Mouse (Mus musculus) embryonic facial prominence, embryonic 11.5 days (tissue): ENCODE measurements around the gene Cux2. TPM values are rescaled to one million over a fixed set of nuclear protein-coding genes. Genes with fewer than 3 reads are reported as not detected.

ENCODE experiments used
- ATAC-seq: fragments of 200-750 bp; cut with Nextera tagmentation; replicated peaks from 2 replicates; pipeline ENCODE4 v1.8.0; 2017; ENCODE audit warnings: low read depth; ENCODE audit not compliant: insufficient number of reproducible peaks, low FRiP score, low TSS enrichment
- DNase-seq: peaks from one replicate; pipeline ENCODE4 v3.0.0-alpha.2; 2015; ENCODE audit warnings: low spot score
- H3K27ac ChIP-seq: fragments of 300-500 bp; sonication (generic); replicated peaks from 2 replicates; pipeline ENCODE4 v1.5.1; 2014; ENCODE audit warnings: mild to moderate bottlenecking, low read depth, low read length, control low read depth
- H3K27me3 ChIP-seq: fragments of 300-500 bp; sonication (generic); 2 replicates; pipeline ENCODE4 v1.6.1; 2014; ENCODE audit warnings: mild to moderate bottlenecking, low read length, moderate library complexity, mixed read lengths; ENCODE audit not compliant: control insufficient read depth, insufficient read depth
- H3K36me3 ChIP-seq: fragments of 300-500 bp; sonication (generic); replicated peaks from 2 replicates; pipeline ENCODE4 v1.6.1; 2014; ENCODE audit warnings: low read depth, mild to moderate bottlenecking, low read length, moderate library complexity, mixed read lengths; ENCODE audit not compliant: control insufficient read depth, insufficient read depth
- H3K4me1 ChIP-seq: fragments of 300-500 bp; sonication (generic); 2 replicates; pipeline ENCODE4 v1.6.1; 2014; ENCODE audit warnings: low read length, mixed read lengths; ENCODE audit not compliant: control insufficient read depth, insufficient read depth
- H3K4me2 ChIP-seq: fragments of 300-500 bp; sonication (generic); 2 replicates; pipeline ENCODE4 v1.6.1; 2014; ENCODE audit warnings: low read depth, mild to moderate bottlenecking, control low read depth, low read length, moderate library complexity
- H3K4me3 ChIP-seq: fragments of 300-500 bp; sonication (generic); 2 replicates; pipeline ENCODE4 v1.5.1; 2014; ENCODE audit warnings: low read depth, low read length, control low read depth
- H3K9ac ChIP-seq: fragments of 300-500 bp; sonication (generic); replicated peaks from 2 replicates; pipeline ENCODE4 v1.6.1; 2014; ENCODE audit warnings: mild to moderate bottlenecking, control low read depth, low read length
- H3K9me3 ChIP-seq: fragments of 300-500 bp; sonication (generic); replicated peaks from 2 replicates; pipeline ENCODE4 v1.6.1; 2016; ENCODE audit warnings: mild to moderate bottlenecking, low read length, inconsistent platforms, mixed read lengths; ENCODE audit not compliant: control insufficient read depth
- WGBS: fragments of 180-500 bp; shearing (Covaris S2); extraction: QIAGEN DNeasy Blood & Tissue Kit; methylation state at CpG from one replicate; pipeline ENCODE4 v1.1.7; 2014; 5-methylcytosine and 5-hydroxymethylcytosine counted together
- polyA plus RNA-seq: library from polyadenylated mRNA; unstranded; fragments of >200 nt; fragmentation: Nextera tagmentation; extraction: Ambion mirVana; gene quantifications from 2 replicates; pipeline ENCODE4 v1.2.1, GENCODE M21; 2014

The Cux2 gene
- polyA plus RNA-seq, 1 experiment from 2014 or later, result 4.5 TPM

DNA sequence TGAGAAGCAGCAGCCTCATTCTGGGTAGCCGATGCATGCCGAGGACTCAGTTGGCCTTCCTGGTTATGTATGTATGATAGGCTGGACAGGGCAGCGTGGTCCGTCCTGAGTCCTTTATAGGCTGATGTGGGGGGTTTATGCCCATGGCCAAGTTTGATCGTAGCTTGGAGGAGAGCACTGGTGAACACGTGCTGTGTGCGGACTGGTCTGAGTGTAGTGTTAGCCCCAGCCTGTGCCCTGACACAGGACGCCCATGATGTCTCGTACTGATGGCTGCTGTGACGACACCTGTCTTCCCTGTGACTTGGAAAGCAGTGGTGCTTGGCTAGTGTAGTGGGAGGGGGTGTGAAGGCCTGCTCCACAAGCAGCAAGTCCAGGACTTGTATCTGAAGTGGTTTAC lies 236.2 kb downstream of the Cux2 start:
- DNase-seq, result no peak
- Histone ChIP-seq H3K4me1 (no peaks in the 10 kb centered on the region), H3K9me3 (no peaks in the 10 kb centered on the region), H3K36me3 (peaks cover 17% of the 10 kb centered on the region), H3K4me2 (no peak overlapping the region), H3K27me3 (no peaks in the 10 kb centered on the region), H3K4me3 (no peak overlapping the region), H3K27ac (no peak overlapping the region), H3K9ac (no peak overlapping the region)
- WGBS, result 92% methylated on average over 10 of the region's 10 CpGs
- no peak for ATAC-seq

DNA sequence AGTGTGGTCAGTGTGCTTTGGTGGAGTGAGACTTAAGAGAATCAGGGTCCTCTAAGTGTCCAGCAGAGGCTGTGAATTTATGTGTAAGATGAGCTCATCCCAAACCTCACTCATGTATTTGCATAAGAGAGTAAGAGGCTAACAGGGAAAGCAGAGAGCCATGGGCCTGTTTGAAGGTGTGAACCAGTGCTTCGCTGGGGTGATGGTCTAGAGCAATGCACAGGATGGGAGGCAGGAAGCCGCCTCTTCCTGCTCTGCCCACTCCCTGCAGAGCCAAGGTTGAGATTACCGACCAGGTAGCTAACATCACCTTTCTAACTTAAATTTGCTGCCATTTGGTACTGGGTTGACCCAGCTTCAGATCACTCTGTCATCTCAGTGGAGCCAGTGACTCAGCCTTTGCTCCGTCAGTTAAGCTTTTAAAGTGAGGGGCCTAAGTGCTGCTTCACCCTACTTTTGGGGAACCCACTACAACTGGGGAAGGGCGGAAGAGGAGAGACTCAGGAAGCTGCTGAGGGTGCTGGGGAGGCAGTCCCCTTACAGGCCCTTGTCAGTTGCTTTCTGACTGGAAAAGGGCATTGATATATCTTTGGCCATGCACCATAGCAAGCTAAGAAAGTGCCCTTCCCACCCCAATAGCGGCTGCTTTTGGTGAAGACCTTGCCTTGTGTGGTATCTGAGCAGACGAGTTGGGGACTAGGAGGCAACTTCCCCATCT lies 237.2 kb downstream of the Cux2 start:
- Histone ChIP-seq H3K4me3 (no peak overlapping the region), H3K36me3 (peaks cover 13% of the 10 kb centered on the region), H3K4me1 (no peaks in the 10 kb centered on the region), H3K27me3 (no peaks in the 10 kb centered on the region), H3K9ac (no peak overlapping the region), H3K27ac (no peak overlapping the region), H3K9me3 (no peaks in the 10 kb centered on the region), H3K4me2 (no peak overlapping the region)
- WGBS, result 85% methylated on average over 7 of the region's 7 CpGs
- DNase-seq (no peak), ATAC-seq (no peak)

DNA sequence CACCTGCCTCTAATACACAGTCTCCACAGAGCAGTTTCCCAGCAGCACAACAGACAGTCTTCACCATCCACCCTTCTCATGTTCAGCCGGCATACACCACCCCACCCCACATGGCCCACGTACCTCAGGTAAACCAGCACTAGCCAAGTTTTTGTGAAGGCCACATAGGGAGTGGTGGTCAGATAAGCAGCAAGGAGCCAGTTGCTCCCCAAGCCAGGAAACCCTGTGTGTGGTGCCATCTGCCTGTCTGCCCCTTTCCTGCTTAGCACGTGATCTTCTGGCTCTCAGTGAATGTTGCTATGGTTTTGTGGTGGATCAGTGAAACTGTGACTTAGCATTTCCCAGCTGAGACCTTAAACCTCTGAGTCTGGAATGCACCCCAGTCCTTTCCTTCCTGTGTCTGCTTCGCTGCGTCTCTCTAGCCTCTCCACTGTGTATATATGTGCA lies 238.4 kb downstream of the Cux2 start:
- Histone ChIP-seq H3K36me3 (peaks cover 8% of the 10 kb centered on the region), H3K9ac (no peak overlapping the region), H3K4me2 (no peak overlapping the region), H3K27ac (no peak overlapping the region), H3K4me3 (no peak overlapping the region), H3K9me3 (no peaks in the 10 kb centered on the region), H3K27me3 (no peaks in the 10 kb centered on the region), H3K4me1 (no peaks in the 10 kb centered on the region)
- no peak for ATAC-seq
- WGBS, result 94% methylated on average over 5 of the region's 5 CpGs
- DNase-seq, result no peak

DNA sequence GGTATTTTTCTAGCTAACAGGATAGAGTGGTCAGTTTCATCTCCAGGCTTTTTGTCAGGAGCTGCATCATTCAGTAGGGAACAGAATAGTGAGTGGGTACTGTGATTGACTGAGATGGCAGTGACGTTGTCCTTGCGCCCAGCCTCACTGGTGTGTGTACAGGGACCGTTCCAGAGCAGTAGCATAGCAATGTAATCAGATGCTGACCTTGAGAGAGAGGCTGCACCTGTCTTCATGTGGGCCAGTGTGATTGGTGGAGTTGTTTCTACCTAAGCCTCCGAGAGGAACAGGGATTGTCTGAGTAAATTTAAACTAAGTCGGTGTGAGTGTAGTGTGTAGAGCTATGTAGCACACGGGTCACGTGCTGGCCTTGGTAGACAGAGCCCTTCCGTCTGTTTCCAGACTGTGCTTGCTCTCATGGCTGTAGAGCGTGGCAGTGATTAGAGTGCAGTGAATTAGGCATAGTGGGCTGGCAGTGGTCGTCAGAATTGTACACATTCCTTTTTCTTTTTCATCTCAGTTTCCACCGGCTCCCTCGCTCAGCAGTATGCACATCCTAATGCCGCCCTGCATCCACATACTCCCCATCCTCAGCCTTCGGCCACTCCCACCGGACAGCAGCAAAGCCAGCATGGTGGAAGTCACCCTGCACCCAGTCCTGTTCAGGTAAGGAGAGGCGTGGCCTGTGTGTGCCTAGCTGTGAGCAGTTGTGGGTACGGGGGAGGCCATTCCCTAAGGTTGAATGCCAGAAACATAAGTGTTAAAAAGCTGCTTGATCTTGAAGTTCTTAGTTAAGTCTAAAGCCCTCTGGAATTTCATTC lies 239.4 kb downstream of the Cux2 start:
- Histone ChIP-seq H3K4me3 (no peak overlapping the region), H3K36me3 (peaks cover 8% of the 10 kb centered on the region), H3K27ac (no peak overlapping the region), H3K27me3 (no peaks in the 10 kb centered on the region), H3K4me1 (no peaks in the 10 kb centered on the region), H3K9ac (no peak overlapping the region), H3K4me2 (no peak overlapping the region), H3K9me3 (no peaks in the 10 kb centered on the region)
- WGBS, result 87% methylated on average over 17 of the region's 17 CpGs
- ATAC-seq, result no peak
- DNase-seq, result no peak

DNA sequence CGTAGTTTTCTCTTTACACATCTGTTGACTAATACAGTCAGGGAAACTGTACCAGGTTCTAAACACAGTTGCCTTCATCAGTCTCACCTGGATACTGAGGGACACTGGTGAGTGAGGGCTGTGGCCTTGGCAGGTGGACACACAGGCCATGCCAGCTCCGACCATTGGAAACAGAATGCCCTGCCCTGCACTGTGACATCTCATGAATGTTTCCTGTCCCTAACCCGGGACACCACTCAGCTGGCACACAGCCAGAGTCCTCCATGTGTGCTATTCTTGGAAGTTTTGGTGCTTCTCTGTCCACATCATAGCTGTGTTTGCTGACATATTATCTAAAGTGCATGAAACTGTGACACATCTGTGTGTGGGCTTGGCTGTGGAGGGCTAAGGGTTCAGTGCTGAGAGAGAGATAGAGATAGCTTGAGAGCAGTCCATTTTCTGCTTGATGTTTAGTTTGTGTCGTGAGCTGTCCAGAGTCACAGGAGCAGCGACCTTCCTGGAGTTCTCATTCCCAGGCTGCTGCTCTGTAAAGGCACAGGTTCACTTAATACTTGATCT lies 240.2 kb downstream of the Cux2 start:
- 88% methylated on average over 5 of the region's 5 CpGs for WGBS
- Histone ChIP-seq H3K36me3 (peaks cover 8% of the 10 kb centered on the region), H3K9me3 (no peaks in the 10 kb centered on the region), H3K4me2 (no peak overlapping the region), H3K27me3 (no peaks in the 10 kb centered on the region), H3K4me3 (no peak overlapping the region), H3K4me1 (no peaks in the 10 kb centered on the region), H3K27ac (no peak overlapping the region), H3K9ac (no peak overlapping the region)
- DNase-seq (no peak), ATAC-seq (no peak)

DNA sequence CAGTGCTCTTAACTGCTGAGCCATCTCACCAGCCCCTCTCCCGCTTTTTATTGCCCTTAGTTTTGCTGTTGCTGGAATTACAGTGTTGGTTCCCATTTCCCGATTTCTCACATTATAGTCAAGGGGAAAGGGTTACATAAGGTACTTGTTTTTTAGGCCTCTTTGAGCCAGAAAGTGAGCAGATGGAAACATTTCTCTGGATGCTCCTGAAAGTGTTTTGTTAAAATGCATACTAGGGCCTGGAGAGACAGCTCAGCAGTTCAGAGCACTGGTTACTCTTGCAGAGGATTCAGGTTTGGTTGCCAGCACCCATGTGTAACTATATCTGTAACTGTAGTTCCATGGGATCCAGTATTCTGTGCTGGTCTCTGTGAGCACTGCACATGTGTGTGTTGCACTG lies 241.7 kb downstream of the Cux2 start:
- no peak for DNase-seq
- Histone ChIP-seq H3K4me1 (no peaks in the 10 kb centered on the region), H3K9me3 (no peaks in the 10 kb centered on the region), H3K9ac (no peak overlapping the region), H3K4me2 (no peak overlapping the region), H3K27me3 (no peaks in the 10 kb centered on the region), H3K4me3 (no peak overlapping the region), H3K36me3 (peaks cover 5% of the 10 kb centered on the region), H3K27ac (no peak overlapping the region)
- 92% methylated on average over 2 of the region's 2 CpGs for WGBS
- no peak for ATAC-seq

DNA sequence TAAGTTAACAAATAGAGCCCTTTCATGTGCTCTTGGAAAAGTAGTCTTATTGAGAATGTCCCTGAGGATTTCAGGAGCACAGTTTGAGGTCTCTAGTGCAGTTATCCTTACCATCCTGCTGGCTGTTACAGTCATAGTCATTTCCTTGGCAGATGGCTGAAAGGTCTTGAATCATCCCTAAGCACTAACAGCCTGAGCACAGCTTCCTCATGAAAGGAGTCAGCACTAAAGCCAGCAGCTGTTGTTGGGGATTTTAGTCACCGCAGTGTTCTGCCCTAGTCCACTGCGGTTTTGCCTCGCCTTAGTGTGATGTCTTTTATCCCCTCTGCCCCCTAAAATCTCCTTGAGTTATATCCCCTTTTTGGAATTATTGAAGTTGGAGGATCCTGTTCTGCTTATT lies 242.7 kb downstream of the Cux2 start:
- H3K27ac ChIP-seq, result no peak overlapping the region
- peaks cover 3% of the 10 kb centered on the region for H3K36me3 ChIP-seq
- no peak overlapping the region for H3K9ac ChIP-seq
- no peak overlapping the region for H3K4me3 ChIP-seq
- H3K27me3 ChIP-seq, result no peaks in the 10 kb centered on the region
- H3K4me2 ChIP-seq, result no peak overlapping the region
- H3K4me1 ChIP-seq, result no peaks in the 10 kb centered on the region
- 92% methylated on average over 3 of the region's 3 CpGs for WGBS
- no peaks in the 10 kb centered on the region for H3K9me3 ChIP-seq
- no peak for DNase-seq
- no peak for ATAC-seq
